Mouse (Mus musculus) left cerebral cortex, adult 11 months (tissue): Measurements from ENCODE around the gene Fbxo39.
A peak's percentile ranks its signal among the peaks of the same experiment; 100 is the strongest.
"Not testable (repeated sequence)": the region's sequence is repeated elsewhere in the genome, so short reads cannot be mapped to it uniquely, and the experiment has no call there.

Source experiments
- DNase-seq: peaks from one replicate; pipeline ENCODE4 v3.0.0; 2022; ENCODE audit warnings: low spot score

Gene Fbxo39

DNA sequence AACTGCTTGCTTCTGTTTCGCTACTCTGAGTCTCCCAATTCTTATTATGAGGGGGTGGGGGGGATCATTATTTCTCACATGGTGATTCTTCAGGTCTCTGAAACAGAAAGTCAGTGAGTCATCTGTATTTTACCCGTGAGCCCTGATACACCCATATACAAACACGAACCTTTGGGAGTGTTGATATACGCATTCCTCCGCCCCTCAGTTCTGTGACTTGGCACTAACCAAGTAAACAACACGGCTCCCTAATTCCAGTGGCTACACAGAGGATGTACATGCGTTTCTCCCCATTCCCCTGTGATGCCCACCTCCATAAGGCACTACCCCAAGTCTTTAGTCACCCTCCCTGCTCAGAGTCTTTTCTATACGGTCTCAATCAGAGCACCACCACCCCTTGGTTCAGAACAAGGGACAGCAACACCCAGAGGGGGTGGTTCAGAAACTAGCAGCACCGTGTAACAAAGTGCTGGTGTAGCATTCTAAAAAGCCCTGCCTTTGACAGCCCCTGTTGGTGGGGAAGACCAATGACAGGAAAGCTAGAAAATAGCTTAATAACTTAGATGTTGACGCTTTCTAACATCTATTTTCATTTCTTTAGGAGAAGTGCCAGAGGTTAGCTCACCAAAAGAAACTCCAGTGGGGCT is 2.8 kb upstream of the Fbxo39 start:
- DNase-seq, result no peak

GRCm38 (mm10) chr11:72318026-72318425 is 3.8 kb downstream of the Fbxo39 start:
- DNase-seq, result no peak

DNA sequence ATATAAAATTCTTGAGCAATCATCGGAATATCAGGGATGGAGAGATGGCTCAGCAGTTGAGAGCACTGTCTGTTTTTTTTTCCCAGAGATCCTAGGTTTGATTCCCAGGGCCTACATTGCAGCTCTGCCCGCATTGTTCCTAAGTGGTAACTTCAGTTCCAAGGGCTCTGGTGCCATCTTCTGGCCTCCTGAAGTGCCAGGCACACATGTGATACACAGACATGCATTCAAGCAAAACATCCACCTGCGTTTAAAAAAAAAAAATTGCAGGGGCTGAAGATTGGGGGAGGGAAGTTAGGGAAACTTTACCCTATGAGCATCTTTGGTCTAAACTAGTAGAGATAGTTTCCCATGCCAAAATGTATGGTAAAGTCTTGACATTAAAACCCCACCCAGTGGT is 10.2 kb downstream of the Fbxo39 start:
- DNase-seq, result no peak

DNA sequence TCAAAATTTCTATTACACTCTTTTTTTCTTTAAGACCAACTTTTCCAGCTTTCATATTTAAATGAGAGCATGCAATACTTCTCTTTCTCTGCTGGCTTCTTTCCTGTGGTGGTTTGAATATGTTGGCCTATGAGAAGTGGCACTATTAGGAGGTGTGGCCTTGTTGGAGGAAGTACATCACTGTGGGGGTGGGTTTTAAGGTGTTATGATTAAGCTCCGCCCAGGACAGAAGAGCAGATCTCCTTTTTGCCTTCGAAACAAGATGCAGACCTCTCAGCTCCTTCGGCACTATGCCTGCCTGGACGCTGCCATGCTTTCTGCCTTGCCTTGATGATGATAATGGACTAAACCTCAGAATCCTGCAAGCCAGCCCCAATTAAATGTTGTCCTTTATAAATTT is 11.5 kb downstream of the Fbxo39 start:
- no peak for DNase-seq

DNA sequence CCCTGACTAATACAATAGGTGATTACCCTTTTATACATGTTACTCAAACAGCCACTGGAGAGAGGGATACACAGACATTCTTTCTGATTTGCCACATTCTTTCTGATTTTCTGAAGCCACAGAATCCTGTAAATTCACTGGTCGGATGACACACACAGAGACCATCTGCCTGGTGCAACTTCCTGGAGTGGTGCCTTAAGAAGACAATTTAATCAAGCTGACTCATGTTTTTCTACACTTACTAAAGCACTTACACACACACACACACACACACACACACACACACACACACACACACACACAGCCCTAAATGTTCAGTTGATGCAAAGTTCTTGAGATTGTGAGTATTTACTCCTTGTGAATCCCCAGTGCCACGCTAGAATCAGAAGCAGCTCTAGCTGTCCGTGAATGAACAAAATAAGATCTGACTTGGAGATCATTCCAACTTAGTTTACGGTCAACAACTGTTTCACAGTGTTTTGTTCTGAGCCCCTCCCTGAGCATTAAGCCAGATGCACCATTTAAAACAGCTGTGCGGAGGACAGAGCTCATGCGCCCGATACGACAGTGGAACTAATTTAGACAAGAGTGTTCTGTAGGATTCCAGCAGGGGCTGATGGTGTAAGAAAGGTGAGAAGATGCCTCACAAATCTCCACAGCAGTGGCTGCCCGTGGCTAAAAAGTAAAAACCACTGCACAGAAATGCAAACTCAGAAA is 18.9 kb downstream of the Fbxo39 start:
- DNase-seq, result no peak

GRCm38 (mm10) chr11:72334653-72335052 is 20.4 kb downstream of the Fbxo39 start:
- no peak for DNase-seq

GRCm38 (mm10) chr11:72336726-72337125 is 22.5 kb downstream of the Fbxo39 start:
- DNase-seq, result no peak

DNA sequence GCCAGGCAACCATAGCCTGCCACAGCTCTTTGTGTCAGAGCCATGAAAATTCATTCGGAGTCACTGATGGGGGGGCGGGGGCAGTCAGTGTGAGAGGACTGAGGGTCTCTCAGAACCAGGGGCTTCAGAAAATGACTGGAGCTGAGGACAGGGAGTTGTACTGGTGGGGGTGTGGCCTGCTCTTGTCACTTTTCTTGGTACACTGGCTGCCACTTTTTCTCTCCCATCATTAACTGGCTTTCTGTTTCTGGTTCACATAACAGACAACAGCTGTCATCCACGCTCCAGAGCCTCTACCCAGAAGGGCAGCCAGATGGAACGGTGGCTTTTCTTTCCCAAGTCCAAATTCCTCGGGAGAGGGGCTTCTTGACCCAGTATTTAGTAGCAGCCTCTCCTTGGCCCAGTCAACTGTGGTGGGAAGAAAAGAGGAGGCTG is 24.2 kb downstream of the Fbxo39 start:
- no peak for DNase-seq

GRCm38 (mm10) chr11:72339716-72340115 is 25.5 kb downstream of the Fbxo39 start:
- no peak for DNase-seq

GRCm38 (mm10) chr11:72342549-72343237 is 28.4 kb downstream of the Fbxo39 start:
- peak; percentile 50 for DNase-seq

- DNase-seq, result not testable (repeated sequence)
These were observed 29.0 kb downstream of the Fbxo39 start for GRCm38 (mm10) chr11:72343238-72343625.

- no peak for DNase-seq
These were observed 29.7 kb downstream of the Fbxo39 start for GRCm38 (mm10) chr11:72343904-72344303.

DNA sequence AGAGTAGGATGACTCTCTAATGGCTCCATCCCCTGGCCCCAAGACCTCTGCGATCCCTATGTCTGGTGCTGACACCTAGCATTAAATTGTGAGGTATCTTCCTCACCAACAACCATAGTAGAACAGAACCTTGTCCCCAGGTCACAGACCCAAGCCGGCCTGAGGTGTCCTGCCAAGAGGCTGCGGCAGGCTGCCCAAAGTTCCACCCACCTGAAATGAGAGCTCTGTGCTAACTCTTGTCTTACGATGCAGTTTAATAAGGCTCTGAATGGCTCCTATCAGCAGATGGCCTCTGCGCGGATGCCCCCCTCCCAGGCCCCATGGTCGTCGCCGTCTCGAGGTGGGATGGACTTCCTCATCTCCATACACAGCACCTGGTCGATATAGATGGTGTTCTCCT is 30.2 kb downstream of the Fbxo39 start:
- DNase-seq, result no peak

DNA sequence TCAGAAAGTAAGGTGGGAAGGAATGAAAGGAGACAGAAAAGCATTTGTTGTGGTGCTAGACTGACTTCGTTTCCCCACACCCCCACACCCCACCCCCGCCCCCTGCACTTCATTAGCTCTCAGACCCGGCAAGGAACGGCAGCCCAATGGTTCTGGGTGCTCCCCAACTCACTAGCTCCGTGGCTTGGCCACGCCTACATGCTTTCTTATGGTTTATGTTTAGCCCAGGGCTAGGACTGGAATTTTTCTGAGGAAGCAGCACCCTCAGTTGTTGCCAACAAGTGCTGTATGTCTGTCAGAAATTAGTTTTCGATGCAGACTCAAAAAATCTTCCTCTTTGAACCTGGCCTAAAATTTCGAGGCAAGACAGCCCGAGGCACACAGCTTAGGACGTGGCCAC is 34.3 kb downstream of the Fbxo39 start:
- DNase-seq, result no peak

DNA sequence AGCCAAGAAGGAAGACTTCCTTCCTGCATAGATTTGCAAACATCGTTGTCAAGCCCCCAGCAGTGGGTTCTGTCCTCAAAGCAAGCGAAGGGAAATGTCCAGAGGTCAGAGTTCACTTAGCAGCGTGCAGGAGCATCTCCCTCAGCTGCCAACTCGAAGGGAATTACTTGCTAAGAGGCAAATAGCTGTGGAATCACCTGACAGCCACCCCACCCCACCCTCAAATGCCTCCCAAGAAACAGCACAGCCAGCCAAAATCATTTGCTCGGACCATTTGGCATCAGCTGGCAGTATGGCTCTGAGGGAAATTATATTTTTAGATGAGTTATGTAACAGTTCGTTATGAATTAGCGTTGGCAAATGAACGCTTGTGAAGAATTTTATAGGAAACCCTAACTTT is 34.8 kb downstream of the Fbxo39 start:
- no peak for DNase-seq

DNA sequence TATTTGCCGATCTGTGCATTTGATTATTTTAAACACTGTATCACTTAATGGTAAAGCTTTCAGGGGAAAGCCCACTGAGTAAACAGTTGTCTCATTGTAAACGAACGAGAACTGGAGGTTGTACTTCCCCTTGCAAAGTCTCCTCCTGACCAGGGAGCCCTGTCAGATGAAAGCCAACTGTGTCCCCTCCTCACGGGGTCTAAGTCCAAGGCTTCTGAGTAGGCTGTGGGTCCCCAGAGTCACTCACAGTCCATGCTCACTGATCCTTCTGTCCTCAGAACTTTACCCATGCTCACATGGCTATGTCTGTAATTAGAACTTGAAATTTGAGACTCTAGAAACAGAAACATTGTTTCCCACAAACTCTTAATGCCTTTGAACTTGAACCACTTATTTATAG is 35.4 kb downstream of the Fbxo39 start:
- DNase-seq, result no peak

GRCm38 (mm10) chr11:72352272-72352671 is 38.0 kb downstream of the Fbxo39 start:
- no peak for DNase-seq

- DNase-seq, result no peak
These were observed 38.9 kb downstream of the Fbxo39 start for GRCm38 (mm10) chr11:72353186-72353585.

DNA sequence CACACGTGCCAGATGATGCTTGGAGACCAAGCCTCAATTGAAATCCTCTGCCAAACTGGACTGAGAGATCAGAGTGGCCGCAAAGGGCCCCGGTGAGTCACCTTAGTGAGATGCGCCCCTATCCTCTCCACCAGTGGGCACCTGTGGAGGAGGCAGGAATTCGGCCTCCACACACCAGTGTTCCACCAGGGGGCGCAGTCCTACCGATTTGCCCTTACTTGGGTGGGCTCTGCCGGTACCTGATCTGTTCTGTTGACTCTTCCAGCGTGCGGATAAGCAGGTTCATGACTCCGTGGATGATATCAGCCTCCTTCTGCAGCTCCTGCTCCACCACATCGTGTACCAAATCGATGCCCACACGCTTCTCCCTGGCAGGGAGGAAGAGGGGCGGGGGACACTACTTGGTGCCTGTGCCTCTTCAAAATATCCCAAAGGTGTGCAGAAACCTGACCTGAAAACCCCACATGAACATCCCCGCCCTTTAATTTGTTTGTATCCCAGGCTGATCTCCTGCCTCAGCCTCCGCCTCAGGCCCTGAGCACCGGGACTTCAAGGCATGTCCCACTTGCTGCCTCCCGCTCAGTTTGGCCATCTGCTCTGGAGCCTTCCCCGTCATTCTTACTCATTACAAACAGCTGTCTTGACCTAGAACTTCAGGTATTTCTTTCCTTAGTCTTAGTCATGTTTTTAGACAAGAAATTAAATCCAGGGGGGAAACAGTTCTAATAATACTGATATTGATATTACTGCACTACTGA is 40.9 kb downstream of the Fbxo39 start:
- DNase-seq, result no peak

- peak; percentile 47 for DNase-seq
These were observed 47.4 kb downstream of the Fbxo39 start for GRCm38 (mm10) chr11:72361385-72362346.

- no peak for DNase-seq
These were observed 48.1 kb downstream of the Fbxo39 start, which contains the start of gene Tekt1 for GRCm38 (mm10) chr11:72362347-72362741. TSS of gene Tekt1 (minus strand) at chr11:72362442.
